Mouse (Mus musculus) gastrocnemius, postnatal 14 days (tissue): ENCODE measurements around the gene Cd47. TPM values are rescaled to one million over a fixed set of nuclear protein-coding genes. Genes with fewer than 3 reads are reported as not detected.

Experiments
- DNase-seq: peaks from one replicate; pipeline ENCODE4 v3.0.0; 2021; ENCODE audit warnings: mixed read lengths
- intact Hi-C: fragments of 180-260 bp; cut with DNase I; formaldehyde crosslinking; loops from one replicate; pipeline ENCODE4 v1.15.1; 2025; ENCODE audit warnings: low total_unique reads
- long read RNA-seq, 2 experiments: library from polyadenylated mRNA; stranded (forward); transcript quantifications; one replicate each; pipeline ENCODE4 v2.0.0; 2021
- total RNA-seq, 2 experiments: library from RNA; stranded (reverse); gene quantifications; 2 replicates each; pipeline ENCODE4 v1.2.3; 2021

Gene Cd47
- total RNA-seq = 10 to 100 TPM; 34.8 to 37.3 TPM
- long read RNA-seq, experiment 1, full-length matches to known transcripts = 14 of 54 reads
- long read RNA-seq, experiment 1, partial matches to known transcripts = 2 of 54 reads
- long read RNA-seq, experiment 1, other reads (novel, unspliced or antisense) = 38 of 54 reads
- long read RNA-seq, experiment 2, full-length matches to known transcripts = 15 of 60 reads
- long read RNA-seq, experiment 2, partial matches to known transcripts = 2 of 60 reads
- long read RNA-seq, experiment 2, other reads (novel, unspliced or antisense) = 43 of 60 reads

DNA sequence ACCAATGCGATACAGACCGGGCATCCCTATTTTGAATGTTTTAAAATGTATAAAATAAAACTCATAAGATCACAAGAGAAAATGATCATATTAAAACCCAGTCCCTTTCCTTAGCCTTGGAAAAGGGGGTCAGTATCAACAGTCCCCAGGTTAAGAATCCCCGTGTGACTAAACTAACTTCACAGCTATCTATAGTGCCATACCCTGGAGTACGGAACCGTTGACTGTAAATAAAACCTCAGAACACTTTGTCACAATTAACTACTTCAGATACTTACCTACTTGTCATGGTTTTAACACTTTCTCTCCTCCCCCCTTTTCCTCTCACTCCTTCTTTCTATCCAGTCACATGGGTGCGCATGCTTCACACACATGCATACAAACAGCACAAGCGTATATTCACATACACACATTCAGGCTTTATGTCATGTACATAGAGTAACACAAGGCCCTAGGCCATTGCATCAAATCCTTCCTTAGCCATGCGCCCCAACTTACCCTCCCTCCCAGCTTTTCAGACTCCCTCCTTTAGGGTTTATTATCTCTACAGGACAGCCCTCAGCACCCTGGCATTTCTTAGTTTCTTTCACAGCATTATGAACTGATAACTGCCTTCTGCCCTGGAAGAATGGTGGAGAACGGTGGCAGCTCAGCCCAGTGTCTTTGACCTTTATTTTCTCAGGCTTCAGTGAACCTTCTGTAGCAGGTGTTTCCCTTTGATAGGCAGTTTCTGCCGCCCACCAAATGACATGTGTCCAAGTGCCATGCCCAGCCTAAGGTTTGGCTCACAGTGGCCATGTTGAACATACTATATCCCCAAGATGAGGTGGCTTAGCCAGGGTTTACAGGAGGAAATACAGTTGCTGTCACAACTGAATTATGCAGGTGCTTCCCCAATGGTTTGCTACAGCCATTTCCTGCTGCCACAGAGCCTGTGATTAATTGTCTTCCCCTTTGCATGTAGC, at the start of gene Cd47:
Cd47 (plus strand) TSS at position 937 of the 965 bp plus-strand sequence.
- DNase-seq = no peak
- intact Hi-C loops = no loop called here

DNA sequence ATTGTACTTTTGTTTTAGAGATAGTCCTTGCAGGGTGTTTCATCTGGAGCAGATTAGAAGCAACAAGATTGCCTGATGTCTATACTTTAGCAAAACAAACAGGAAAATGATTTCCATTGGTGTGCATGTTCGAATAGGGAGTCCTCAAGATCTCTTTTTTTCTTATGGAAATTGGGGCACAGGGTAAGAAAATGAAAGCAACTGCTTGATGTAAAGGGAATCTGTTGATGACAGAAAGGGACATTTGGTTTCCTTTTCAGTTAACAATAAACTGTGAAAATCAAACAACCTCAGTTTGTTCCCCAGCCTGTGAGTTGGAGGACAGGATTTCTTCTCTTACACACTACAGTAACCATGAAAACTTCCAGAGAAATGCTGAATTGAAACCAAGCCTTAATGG, 47.4 kb upstream of the Cd47 start:
- intact Hi-C loops = no loop called here
- no peak for DNase-seq

DNA sequence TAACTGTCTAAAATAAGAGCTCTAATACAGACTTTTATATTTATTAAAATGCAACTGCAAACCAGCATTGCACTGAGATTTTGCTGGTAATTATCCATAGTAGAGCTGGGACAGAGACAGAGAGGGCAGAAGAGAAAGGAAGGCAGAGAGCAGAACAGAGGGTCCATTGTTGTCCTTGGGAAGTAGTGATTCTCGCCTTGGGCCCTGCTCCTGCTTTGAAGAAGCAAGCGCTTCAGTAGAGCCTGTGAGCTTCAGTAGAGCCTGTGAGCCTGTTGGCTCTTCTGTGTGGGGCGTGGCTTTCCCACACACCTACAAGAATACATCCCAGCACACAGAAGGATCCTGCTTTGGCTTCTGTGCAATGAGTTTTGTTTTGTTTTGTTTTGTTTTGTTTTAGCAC, 47.0 kb upstream of the Cd47 start:
- intact Hi-C loops = no loop called here
- no peak for DNase-seq

DNA sequence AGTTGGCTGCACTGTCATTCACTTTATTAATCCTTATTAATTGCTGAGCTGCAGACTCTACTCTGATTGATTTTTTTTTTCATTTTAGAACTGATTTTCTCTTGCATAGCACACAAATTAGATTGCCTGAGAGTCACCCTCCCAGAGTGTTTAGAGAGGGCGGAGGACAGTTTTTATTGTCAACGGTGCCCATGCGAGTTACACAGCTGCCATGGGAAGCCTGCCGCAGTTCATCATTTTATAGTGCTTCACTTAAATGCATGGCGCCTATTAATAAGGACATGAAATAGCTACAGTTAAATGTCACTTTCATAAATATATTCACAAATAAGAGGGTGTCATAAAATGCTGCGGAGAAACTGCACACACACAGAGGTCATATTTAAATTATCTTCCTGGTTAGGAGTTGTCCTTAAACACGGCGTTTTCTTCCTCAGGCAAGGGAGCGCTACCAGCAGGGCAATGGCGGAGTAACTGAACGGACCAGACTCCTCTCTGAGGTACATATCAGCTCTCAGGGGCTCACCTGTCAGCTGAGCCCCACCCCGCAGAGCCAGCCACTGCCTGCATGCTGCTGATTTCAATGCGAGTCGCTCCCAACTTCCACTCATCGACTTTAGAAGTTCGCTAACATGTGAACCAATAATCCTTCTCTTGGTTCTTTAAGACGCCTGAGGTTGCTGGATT, 39.7 kb upstream of the Cd47 start:
- DNase-seq = no peak
- intact Hi-C loops = no loop called here

DNA sequence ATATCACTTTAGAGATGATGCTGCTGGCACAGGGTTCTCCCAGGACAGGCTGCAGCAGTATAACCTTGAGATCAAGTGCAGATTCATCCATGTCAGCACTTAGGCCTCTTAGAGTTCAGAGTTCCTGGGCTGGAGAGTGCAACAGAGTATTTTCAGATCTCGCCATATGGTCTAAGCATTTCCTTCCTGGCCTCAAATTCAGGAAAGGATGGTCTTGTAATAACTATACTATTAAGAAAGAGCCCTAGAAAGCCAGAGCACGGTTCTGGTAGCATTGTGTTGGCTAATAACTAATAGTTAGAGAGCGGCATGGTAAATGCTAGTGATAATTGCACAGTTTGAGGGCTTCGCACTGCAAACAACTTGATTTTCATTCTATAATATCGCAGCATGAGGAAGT, 38.4 kb upstream of the Cd47 start:
- DNase-seq = no peak
- intact Hi-C loops = no loop called here

DNA sequence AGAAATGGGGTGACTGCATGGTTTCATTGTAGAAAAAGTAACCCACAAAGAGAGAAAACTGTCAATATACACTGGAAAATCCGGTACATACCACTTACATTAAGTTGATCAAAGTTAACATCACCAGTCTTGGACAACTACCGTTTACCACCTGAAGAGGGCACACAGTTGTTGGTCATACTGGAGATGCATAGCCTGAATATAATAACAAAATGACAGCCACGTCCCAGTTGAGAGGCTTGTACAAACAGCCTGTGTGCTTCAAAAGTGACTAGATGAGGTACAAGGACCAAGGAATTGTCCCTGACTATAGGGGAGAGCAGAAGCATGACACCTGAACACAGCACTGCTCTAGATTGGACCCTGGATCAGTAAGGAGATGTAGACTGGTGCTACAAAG, 34.0 kb upstream of the Cd47 start:
- intact Hi-C loops = no loop called here
- DNase-seq = no peak

DNA sequence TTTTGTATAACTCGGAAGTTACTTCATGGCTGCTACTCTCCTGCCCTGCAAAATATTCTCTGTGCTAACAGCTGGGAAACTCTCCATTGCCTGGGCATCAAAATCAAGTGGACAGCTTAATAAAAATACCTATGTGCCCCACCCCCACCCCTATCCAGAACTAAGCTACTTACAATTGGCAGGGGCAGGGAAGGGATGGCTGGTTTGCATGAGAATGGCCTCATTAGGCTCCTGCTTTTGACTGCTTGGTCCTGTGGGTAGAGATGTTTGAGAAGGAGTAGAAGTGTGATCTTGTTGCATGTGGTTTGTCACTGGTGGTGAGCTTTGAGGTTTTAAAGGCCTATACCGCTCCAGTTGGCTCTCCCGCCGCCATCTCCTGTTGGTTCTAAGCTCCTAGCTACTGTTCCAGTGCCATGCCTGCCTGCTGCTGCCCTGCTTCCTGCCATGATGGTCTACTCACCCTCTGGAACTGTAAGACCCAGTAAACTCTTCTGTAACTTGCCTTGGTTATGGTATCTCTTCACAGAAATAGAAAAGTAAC, 31.8 kb upstream of the Cd47 start:
- DNase-seq = no peak
- intact Hi-C loops = no loop called here

DNA sequence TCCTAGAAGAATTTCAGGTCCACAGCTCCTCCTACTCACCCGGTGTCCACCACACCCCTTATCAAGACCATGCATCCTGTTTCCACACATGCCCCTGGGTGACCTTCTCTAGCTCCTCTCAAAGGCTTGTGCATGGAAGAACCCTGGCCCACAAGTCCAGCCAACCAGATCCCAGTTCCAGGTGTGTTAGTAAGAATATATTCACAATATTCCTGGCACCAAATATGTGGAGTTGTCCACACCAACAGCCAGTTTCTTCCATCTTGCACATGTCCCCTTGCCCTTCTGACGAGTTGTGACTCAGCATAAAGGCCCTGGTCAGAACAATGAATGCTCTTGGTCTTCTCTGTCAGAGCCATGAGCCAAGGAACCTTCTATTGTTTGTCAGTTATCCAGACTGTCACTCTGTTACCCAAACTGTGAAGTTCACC, 30.5 kb upstream of the Cd47 start:
- DNase-seq = no peak
- intact Hi-C loops = no loop called here

DNA sequence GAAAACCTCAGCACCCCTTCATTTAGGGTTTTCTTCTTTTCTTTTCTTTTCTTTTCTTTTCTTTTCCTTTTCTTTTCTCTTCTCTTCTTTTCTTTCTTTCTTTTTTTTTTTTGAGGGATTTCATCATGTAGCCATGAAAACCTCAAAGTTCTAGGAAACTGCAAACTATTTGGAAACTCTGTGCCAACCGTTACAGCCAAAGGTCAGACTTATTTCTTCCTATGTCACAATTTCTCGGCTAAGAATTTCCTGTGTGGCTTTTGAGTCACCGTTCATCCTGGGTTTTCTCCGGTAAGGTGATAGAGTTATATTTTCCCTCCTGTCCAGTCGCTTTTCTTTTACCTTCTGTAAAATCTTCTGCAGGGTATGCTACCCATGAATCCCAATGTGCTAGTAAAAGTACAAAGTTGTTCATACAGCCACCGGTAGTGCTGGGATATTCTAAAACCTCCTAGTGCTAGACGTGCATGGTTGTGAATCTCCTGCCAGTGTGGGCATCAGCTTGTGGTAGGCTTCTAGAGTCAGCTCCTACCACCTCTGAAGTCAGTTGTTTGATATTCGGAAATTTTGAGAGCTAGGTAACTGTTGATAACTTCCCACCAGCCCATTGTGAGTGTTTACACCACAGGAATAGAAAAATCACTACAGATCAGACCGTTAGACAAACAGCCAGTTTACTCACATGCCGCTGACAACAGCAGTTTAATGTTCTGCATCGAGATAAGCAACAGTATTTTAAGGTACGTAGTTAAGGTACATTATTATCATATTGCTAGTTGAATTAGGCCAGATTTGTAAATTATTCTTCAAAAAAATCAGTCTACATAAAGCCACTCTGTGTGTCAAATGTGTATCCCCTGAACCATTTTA, 29.8 kb upstream of the Cd47 start:
- no peak for DNase-seq
- intact Hi-C loops = no loop called here

DNA sequence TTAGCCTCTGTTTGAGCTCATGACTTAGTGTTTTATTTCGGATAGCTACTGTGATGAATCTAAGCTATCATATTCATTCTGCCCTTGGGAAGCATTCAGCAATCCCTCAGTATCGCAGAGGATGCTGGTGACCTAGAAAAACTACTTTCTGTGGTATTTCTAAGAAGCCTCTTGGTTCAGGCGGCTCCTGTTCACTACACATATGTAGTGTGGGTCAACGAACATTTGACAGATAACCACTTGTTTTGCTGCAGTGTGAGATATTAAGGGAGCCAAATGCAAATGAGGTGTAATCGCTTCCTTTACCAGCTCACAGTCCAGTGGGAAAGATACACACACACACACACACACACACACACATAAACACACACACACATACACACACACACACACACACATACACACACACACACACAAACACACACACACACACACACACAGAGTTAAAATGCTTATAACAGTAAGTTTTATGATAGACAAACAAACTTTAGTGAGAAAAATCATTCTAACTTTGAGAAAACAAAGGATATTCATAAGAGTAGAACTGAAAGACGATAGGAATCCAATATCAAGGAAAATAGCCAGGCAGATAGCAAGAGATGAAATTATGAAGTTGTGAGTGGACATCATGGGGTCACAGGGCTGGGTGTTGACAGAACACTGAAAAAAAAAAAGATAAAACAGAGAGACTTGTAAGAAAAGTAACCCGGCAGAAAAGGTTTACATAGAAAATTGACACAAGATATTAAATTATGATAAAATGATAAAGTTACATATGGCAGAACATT, 28.5 kb upstream of the Cd47 start:
- intact Hi-C loops = no loop called here
- DNase-seq = no peak

DNA sequence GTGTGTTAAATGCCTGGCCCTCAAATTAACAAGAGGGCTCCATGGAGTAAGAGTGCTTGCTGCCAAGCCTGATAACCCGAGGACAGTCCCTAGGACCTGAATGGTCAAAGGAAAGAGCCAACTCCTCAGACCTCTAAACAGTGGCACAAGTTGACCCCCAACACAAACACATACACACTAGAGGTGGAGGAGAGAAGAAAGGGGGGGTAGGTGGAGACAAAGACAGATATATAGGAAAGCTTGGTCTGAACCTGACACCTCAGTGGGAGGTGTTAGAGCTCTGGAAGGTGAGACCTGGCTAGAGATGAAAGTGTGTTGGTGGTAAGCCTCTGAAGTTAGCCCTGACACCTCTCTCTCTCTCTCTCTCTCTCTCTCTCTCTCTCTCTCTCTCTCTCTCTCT, 27.8 kb upstream of the Cd47 start:
- DNase-seq = no peak
- intact Hi-C loops = no loop called here

DNA sequence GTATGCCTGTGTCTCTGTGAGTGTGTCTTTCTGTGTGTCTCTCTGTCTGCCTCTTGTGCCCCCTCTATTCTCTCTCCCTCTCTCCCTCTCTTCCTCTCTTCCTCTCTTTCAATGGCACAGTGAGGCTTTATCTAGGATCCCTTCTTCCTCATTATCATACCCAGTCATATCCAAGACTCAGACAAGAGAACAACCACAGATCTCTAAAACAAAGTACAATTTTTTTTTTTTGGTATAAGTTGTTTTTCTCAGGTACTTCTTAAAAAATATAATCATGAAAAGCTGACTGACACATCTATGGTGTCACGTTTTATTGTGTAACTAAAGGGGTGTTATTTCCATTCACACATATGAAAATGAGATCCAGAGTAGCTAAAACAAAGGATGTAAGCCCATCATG, 27.3 kb upstream of the Cd47 start:
- intact Hi-C loops = no loop called here
- no peak for DNase-seq

DNA sequence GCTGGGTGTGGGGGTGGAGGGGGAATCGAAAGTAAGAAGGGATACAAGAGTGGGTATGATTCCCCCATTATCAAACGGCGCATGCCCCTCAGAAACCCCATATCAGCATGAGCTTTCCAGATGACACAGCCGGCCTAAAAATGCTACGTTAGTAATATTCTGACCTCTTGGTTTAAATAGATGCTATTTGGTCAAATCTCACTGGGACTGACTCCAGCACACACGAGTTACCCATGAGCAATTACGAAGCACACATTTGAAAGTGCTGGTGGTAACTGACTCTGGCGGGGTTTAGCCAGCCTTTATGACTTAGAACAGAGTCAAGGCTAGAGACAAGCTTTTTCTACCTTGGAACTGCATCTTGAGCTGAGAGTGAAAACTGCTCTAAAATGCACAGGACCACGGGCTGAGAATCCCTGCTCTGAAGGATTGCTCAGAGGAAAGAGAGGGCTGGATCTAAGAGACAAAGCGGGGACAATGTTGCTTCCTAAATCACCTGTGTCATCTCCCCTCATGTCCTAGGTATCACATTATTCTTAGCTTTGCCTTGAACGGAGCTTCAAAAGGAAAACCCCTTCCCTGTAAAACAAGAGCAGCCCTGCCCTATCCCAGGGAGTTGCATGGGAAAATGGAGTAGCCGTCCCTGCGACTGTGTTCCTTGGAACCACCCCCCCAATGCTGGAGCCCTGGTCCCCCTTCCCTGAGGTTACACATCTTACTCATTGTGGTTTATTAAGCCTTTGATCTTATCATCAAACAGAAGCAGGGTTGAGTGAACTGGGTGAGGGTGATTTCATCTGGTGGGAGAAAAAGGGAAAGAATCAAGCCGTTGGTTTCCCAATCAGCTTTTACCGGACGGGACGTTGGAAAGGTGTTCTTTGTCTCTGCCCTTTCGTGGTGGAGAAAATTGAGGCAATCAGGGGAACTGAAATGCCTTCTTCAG, 26.0 kb upstream of the Cd47 start:
- intact Hi-C loops = no loop called here
- no peak for DNase-seq

DNA sequence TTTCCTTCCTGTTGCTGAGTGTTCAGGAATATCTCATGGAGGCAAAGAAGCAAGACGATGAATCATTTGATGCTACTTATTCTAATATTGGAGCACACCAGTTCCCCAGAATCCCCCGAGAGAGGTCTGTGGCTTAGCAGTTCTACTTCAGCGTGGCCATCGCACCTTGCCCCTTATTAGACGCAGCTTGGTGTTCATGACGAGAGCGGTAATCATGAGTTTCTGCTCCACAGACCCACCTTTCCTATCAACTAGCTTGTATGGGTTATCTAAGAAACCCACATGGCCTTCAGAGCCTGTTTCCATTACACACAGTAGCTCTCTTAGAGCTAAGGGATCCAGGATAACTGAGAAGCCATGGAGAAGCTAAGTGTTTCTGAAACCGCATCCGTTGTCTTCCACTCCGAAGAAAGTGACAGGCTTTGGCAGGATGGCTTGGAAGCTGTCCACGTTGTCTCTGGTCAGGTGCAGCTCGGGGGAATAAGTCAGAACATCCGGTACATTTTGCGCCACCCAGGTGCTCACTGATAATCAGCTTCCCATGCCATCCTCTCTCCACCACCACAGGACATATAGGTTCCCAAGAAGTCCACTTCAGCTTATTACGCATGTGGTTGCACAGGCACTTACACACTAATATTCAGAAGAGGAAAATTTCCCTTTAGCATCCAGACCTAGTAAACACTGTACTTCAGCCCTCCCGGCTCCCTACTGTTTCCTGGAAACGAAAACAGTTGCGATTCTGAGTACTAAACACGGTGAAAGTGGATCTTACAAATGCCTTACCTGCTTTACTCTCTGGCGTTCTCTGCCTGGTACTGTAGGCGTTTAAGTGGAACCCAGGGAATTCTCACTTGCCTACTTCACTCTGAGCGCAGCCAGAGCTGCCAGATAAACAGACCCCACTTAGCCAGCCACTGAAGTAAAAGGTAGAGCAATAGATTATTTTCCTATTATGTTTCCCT, 25.0 kb upstream of the Cd47 start:
- no peak for DNase-seq
- intact Hi-C loops = no loop called here

DNA sequence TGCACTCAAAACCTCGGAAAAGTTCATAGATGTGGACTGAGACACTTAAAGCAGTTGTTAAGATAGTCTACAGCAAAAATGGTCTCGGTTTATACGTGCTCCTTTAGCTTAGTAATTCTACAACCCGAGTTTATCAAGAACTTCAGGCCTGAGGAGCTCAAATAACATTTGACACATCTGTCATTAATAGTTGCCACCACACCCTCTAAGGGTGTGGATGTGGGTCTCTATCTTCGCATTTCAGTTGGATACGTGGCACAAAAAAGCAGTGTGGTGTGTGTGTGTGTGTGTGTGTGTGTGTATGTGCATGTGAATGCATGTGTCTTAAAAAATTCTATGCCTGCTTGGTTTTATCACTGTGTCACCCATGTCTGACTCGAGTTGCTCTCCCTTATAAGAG, 23.4 kb upstream of the Cd47 start:
- DNase-seq = no peak
- intact Hi-C loops = no loop called here

DNA sequence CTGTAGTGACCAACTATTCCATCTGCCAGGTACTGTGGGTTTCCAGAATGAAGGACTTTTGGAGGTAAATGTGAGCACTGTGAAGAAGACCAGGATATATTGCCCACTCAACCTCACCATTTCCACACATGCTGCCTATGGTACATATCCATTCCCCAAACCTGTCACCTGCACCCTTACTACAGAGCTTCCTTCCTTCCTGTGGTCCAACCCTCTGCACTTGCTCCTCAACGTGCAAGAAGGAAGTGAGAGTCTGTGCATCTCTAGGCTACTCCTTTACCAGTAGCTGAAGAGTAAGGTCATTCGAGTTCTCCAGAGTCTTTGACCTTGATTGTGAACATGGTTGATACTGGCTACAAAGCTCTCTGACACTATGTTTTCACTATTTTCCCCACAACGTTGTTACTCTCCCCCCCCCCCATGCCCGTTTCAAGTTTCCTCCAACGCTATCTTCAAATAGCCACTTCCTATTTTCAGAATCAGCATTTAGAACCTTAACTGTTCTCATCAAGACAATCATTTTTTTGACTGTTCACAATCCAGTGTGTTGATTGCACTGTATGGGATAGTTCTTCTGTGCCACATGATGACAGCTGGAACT, 18.7 kb upstream of the Cd47 start:
- DNase-seq = no peak
- intact Hi-C loops = no loop called here
